Mouse (Mus musculus): Measurements from ENCODE around the gene Atg4d.
"Not testable (repeated sequence)": the region's sequence is repeated elsewhere in the genome, so short reads cannot be mapped to it uniquely, and the experiment has no call there.

The Atg4d gene

DNA sequence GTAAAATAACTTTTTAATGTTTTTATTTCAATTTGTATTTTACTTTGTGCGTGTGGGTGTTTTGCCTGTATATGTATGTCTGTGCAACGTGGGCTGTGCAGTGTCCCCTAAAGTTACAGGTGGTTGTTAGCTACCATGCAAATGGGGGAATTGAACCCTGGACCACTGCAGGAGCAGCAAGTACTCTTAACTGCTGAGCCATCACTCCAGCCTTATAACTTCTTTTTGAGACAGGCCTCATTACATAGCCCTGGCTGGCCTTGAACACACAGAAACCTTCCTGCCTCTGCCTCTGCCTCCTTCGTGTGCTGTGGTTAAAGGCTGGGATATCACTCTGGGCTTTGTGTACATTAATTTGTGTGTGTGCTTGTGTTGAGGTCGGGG, 25.6 kb upstream of the Atg4d start:
- no peak for DNase-seq (ENCODE audit: extremely low read depth, low read depth)

DNA sequence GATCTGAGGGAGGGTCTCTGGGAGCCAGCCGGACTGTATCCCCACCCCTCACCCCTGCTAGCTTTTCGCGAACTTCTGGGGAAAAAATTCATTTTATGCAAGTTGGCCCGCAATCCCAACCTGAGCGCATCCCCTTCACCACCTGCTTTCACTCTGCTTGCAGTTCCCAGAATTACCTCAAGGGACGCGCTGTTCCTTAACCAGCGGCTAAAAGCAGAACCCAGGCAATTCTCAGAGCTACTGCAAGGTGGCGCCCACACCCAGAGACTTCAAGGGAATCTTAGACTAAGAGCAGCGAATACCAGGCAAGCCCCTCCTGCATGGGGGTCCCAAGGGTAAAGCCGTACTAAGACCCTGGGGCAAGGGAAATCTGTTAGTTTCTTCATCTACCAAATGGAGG, 23.8 kb upstream of the Atg4d start:
- DNase-seq (ENCODE audit: extremely low read depth, low read depth), result peak; percentile 87

DNA sequence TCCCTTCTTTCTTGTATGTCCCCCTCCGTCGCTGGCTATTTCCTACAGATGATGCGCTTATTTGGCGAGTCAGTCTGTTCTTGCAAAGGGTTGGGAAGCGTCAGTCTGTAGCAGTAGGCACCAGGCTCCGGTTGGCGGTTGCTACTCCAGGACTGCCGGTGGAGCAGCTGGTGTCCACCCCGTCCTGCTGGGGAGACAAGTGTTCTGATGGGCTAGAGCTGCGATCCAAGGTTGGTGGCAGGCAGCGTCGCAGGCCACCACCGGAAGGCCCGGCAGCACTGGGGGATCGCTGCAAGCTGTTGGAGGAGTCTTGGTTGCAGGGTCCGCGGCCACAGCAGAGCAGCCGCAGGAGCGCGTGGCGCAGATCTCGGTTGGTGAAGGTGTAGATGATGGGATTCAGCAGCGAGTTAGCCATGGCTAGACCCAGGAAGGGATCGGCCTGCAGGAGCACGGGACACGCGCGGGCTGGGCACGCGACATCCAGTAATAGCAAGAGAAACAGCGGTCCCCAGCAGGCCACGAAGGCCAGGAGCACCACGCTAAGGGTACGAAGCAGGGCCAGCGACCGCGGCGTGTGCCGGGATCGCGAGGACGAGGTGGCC, 21.2 kb upstream of the Atg4d start:
- no peak for DNase-seq (ENCODE audit: extremely low read depth, low read depth)

DNA sequence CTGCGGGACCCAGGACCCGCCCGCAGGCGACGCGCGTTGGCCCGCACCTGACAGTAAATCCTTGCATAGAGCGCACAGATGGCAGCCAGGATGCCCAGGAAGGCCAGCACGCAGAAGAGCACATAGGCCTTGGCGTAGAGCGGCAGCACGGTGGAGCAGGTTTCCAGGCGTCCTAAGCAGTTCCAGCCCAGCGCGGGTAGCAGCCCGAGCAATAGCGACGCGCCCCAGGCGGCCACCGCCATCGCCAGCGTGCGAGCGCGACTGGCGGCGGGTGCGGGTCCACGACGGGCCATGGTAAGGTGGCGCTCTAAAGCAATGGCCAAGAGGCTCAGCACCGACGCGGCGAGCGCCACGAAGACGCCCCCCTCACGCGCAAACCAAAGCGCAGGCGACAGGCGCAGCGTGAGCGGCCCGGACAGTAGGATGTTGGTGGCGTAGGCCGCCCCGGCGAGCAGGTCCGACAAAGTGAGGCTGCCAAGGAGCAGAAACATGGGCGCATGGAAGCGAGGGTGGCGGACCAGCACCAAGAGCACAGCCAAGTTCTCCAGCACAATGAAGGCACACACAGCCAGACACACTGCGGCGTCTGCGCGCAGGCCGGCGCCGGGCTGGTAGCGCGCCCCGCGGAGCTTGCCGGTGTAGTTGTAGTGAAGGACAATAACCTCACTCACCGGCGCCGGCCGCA, 20.5 kb upstream of the Atg4d start:
- DNase-seq (ENCODE audit: extremely low read depth, low read depth), result no peak

DNA sequence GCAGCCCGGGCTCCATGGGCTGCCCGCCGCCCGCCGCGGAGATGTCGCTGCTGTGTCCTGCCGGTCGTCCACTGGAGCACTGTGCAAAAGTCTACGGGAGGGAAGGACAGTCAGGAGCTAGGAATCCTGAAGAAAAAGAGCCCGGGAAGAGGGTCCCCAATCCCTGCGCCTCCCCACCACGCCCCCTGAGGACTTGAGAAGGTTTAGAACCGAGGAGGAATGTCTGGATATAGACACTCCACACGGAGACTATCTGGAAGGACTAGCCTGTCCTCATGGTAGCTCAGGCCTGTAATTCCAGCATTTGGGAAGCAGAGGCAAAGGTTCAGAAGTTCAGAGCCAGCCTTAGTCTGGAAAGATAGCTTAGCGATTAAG, 20.0 kb upstream of the Atg4d start:
- DNase-seq (ENCODE audit: extremely low read depth, low read depth), result no peak

DNA sequence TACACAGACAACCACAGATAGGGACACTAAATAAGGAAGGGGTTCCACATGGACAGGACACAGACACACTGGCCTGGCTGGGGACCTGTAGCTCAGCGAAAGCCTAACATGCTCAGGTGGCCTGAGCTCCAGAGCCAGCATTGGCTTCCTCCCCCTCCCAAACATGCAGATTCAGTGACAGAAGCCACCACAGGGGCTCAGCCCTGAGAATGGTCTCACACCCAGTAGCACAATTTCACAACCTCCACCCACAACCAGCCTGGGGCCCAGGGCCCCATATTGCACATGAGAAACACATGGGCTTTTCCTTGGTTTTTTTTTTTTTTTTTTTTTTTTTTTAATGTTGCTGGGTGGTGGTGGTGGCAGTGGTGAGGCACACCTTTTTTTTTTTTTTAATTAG, 18.8 kb upstream of the Atg4d start:
- no peak for DNase-seq (ENCODE audit: extremely low read depth, low read depth)

DNA sequence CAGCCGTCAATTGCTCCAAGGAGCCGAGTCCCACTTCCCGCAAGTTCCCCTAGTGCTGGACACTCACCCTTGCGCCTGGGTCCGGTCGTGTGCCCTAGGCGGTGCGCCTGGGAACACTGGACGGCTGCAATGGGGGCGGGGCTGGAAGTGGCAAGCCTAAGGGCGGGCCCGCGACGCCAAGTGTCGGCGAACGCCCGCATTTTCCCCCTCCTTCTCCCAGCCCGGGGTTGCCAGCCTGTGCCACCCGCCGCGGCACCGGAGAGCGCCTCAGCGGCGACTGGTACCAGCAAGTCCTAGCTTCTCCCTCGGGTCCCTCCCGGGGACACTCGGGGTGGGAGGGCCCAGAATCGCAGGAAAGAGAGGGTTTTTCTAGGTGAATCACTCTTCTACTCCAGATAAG, 16.8 kb upstream of the Atg4d start, which contains the start of gene S1pr5:
Gene S1pr5 (minus strand): TSS at position 118 of the 400 bp plus-strand sequence.
- DNase-seq (ENCODE audit: extremely low read depth, low read depth), result no peak

DNA sequence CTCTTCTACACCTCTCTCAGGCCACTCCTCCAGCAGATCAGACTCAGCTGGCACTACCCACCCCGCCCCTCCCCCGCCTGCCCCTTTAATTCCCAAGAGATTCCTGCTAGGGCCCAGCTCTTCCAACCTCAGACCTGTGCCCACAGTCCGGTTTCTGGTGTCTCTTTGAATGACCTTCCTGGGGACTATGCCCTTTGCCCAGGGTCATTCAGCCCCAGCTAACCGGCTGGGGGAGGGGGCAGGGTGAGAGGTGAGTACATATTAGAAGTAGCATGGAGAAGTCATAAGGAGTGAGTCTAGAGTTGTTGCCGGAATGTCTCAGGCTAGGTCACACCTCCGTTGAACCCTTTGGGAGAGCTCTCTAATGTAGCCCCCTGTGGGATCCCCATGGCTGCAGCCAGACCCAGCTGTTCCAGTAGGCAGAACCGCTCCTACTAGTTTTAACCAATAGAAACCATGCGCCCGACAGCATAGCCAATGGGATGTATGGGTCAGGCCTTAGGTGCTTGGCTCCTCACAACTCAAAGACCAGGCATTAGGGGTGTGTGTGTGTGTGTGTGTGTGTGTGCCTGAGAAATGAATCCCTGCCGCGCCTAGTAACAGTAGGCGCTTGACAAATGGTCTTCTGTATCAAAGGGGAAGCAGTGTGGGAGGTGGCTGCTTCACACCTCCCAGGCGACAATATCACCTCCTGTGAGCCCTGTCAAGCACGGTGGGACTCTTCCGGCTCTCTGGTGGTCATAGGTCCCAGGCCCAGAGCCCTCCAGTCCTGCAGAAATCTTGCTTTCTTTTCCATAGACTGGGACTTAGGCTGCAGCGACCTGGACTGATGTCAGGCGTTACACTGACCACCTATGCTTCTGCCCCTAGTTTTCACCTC, 15.2 kb upstream of the Atg4d start:
- DNase-seq (ENCODE audit: extremely low read depth, low read depth), result no peak

DNA sequence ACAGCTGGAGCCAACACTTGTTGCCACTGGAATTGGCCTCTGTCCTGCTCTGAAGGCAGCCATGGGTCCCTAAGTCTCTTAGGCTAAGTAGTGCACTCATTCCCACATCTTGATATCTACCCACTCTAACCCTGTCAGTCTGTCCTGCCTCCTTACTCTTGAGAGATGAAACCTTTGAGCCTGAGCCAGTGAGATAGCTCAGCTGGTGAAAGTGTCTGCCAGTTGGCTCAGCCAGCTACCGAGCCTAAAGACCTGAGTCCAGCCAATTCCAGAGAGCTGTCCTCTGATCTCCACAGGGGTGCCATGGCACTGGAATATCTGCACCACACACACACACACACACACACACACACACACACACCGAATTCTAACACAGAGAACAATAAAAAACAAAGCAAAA, 14.6 kb upstream of the Atg4d start:
- no peak for DNase-seq (ENCODE audit: extremely low read depth, low read depth)

DNA sequence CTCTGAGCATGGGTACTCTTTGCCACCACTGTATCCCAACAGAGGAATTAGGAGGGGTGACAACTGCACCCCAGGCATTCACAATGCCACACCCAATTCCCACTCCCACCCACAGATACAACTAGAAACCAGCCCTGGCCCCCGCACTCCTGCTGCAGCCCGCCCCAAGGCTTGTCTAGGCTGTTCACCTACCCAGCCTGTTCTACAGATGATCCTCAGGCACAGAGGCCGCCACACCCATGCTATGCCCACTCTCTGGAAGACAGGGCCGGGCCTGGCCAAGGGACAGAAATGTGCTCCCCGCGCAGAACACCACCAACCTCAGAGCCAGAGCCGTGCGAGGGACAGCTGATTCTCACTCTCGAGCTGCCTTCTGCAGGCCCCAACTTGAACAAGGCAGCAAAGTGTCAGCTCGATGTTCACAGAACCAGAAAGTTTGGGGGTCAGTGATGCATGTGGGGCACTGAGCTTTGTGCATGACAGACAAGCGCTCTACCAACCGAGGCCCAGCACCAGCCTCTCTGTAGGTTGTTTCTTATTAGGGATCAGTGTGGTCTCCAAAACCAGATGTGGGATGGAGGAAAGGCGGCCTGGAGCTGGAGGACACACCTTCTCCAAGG, 13.9 kb upstream of the Atg4d start:
- DNase-seq (ENCODE audit: extremely low read depth, low read depth), result no peak

DNA sequence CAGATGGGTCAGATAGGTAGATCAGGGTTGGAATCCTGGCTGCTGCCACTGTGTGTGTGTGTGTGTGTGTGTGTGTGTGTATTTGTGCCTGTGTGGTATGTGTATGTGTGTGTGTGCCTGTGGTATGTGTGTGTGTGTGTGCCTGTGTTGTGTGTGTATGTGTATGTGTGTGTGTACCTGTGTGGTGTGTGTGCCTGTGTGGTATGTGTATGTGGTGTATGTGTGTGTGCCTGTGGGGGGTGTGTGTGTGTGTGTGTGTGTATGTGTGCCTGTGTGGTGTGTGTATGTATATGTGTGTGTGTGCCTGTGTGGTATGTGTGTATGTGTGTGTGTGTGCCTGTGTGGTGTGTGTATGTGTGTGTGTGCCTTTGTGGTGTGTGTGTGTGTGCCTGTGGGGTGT, 10.4 kb upstream of the Atg4d start:
- DNase-seq (ENCODE audit: extremely low read depth, low read depth), result no peak

DNA sequence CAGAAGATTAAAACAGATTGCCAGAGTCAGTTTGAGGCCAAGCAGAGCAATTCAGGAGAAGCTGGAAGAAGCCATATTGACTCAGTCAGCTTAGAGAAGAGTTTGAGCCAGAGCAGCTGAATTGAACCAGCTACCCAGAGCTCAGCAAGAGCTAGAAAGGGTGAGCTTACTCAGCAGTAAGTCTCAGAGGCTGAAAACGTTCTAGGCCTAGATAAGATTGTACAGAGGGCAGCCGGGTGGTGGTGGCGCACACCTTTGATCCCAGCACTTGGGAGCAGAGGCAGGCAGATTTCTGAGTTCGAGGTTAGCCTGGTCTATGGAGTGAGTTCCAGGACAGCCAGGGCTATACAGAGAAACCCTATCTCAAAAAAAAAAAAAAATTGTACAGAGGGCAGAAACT, 8.7 kb upstream of the Atg4d start:
- not testable (repeated sequence) for DNase-seq (ENCODE audit: extremely low read depth, low read depth)

DNA sequence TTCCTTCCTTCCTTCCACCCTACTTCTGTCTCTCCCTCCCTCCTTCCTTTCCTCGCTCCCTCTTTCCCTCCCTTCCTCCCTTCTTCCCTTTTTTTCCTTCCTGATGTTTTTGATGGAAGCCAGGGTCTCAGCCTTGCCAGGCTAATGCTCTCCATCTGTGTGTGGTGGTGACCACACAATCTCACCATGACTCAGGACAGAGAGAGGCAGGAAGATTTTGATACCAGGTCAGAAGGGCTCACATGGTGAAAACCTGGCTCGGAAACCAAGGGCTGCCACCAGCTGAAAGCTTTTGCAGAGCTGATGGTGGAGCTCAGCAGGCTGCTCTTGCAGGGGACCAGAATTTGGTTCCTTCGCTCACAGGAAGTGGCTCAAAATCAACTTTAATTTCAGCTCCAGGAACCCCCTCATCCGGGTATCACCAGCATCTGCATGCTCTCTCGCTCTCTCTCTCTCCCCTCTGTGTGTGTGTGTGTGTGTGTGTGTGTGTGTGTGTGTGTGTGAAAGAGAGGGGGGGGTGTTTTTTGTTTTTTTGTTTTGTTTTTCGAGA, 4.5 kb upstream of the Atg4d start:
- no peak for DNase-seq (ENCODE audit: extremely low read depth, low read depth)

DNA sequence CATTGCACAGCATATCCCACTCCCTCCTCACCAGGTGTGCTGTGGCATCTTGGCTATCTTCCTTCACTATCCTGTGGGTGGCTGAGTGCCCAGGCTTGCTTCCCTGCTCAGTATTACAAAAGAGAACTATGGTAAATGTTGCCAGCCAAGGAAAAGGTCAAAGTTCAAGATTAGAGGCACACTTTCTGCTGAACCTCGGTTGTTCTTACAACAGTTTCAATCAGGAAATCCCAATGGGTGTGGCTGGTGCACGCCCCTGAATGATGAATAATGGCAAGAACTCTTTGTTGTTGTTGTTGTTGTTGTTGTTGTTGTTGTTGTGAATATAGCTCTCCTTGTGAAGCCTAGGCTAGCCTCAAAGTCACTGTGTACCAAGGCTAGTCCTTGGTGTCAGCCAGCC, 3.3 kb upstream of the Atg4d start:
- DNase-seq (ENCODE audit: extremely low read depth, low read depth), result no peak

DNA sequence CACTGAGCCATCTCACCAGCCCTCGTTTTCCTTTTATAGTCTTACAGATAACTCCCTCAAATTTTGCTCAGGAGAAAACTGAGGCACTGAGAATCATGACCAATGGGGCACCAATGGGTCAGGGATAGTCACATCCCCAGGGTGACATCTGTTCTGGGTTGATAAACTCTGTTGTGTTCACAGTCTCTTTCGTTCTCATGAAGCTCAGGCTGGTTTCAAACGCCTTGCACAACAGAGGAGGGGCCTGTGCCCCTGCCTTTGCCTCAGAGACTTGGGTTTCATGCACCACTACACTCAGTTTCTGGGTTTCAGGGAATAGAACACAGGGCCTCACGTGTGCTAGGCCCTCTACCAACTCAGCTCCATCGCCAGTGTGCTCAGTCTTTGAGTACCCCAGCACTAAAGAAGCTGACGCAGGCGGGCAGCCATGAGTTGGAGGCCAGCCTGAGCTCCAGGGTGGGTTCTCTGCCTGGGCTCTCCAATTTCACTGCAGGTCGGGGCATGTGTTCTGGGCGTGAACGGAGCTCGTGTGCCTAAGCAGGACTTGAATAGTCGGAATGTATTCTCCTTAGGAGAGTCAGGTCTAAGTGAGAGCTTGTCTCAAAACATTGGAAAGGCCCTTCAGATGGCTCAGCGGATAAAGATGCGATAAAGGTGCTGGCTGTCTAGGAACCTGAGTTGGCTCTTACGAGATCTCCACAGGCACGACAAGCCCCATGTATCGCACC, 657 bp upstream of the Atg4d start:
- peak; percentile 91 for DNase-seq (ENCODE audit: extremely low read depth, low read depth)

DNA sequence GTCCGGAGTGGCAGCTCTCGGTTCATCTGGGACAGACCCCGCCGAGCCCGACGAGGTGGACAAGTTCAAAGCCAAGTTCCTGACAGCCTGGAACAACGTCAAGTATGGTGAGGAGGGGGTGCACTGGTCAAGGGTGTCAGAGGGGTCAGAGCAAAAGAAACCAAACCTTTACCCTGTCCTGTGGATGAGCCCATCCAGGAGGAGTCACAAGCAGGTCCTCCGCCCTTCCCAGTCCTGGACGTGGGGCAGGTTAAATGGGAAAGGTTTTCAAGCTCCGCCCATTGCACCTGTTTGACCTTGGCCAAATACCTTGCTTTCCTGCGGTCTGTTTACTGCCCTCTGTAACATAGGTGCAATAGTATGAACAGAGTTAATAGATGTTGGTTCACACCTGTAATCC, 518 bp downstream of the Atg4d start:
- DNase-seq (ENCODE audit: extremely low read depth, low read depth), result no peak

DNA sequence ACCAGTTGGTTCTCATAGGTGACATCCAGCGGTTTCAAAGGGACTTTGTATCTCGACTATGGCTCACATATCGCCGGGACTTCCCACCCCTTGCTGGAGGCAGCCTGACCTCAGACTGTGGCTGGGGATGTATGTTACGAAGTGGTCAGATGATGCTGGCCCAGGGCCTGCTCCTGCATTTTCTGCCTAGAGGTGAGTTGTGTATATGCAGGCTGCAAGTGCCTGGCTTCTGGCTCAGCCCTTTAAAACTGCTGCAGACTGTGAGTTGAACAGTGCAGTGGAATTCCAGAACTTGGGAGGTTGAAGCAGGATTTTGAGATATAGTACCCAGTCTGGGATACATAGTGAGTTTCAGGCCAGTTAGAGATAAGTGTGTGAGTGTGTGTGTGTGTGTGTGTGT, 1.8 kb downstream of the Atg4d start:
- DNase-seq (ENCODE audit: extremely low read depth, low read depth), result no peak

DNA sequence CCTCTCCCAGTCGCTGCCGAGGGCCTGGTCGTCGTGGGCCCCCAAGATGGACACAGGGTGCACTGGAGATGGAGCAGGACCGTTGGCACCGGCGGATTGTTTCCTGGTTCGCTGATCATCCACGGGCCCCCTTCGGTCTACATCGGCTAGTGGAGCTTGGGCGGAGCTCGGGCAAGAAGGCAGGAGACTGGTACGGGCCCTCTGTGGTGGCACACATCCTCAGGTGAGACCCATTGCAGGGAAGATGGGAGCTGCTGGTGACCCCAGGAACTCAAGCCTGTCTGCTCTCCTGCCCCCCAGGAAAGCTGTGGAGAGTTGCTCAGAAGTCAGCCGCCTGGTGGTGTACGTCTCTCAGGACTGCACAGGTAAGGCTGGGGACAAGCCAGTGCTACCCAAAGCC, 3.2 kb downstream of the Atg4d start:
- no peak for DNase-seq (ENCODE audit: extremely low read depth, low read depth)

DNA sequence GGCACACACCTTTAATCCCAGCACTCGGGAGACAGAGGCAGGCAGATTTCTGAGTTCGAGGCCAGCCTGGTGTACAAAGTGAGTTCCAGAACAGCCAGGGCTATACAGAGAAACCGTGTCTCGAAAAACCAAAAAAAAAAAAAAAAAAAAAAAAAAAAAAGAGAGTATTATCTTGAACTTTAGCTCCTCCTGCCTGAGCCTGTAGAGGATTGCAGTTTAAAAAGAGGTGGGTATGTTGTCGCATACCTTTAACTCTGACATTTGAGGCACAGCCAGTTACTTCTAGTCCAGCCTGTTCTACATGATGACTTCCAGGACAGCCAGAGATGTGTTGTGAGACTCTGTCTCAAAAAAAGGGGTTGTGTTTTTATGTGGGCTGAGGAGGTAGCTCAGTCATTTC, 4.5 kb downstream of the Atg4d start:
- DNase-seq (ENCODE audit: extremely low read depth, low read depth), result not testable (repeated sequence)

DNA sequence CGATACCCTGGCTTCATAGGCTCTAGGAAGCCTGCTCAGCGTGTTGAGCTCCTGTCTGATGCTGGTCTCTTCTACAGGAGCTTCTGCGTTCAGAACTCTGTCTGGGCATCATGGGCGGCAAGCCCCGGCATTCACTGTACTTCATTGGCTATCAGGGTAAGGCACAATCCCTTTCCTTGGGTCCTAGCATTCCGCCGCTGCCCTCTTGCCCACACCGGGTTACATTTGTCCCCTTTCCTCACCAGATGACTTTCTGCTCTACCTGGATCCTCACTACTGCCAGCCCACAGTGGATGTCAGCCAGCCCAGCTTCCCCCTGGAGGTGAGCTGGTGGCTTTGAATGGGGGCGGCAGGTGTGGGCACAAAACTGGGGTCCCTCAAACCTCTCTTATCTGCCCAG, 7.3 kb downstream of the Atg4d start:
- no peak for DNase-seq (ENCODE audit: extremely low read depth, low read depth)

DNA sequence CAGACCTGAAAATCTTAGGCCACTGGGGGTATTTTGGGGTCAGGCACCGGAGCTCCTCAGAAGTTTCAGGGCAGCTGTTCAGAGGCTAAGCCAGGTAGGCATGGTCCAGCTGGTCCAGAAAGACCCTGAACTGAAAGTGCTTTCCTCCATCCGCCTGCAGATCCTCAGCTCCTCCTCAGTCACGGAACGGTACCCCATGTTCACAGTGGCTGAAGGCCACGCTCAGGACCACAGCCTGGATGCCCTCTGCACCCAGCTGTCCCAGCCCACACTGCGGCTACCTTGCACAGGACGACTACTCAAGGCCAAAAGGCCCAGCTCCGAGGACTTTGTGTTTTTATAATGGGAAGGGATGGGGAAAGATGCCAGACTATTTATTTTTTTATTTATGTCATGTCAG, 8.0 kb downstream of the Atg4d start:
- DNase-seq (ENCODE audit: extremely low read depth, low read depth), result no peak

All from MEL-GATA-1-ER (cell line).